Mouse (Mus musculus) heart, embryonic 15.5 days (tissue): ENCODE results near the gene Prrt2. TPM values are rescaled to one million over a fixed set of nuclear protein-coding genes. Genes with fewer than 3 reads are reported as not detected.

ENCODE experiments used
- ATAC-seq: fragments of 200-750 bp; cut with Nextera tagmentation; replicated peaks from 2 replicates; pipeline ENCODE4 v1.8.0; 2017; ENCODE audit warnings: low read depth, moderate TSS enrichment; ENCODE audit not compliant: insufficient number of reproducible peaks, insufficient read depth, low FRiP score
- H3K27ac ChIP-seq: fragments of 300-500 bp; sonication (generic); 2 replicates; pipeline ENCODE4 v1.5.1; 2015; ENCODE audit warnings: mild to moderate bottlenecking, inconsistent platforms
- H3K27me3 ChIP-seq: fragments of 300-500 bp; sonication (generic); 2 replicates; pipeline ENCODE4 v1.6.1; 2015; ENCODE audit warnings: inconsistent platforms
- H3K36me3 ChIP-seq: fragments of 300-500 bp; sonication (generic); 2 replicates; pipeline ENCODE4 v1.6.1; 2015; ENCODE audit warnings: mild to moderate bottlenecking, inconsistent platforms
- H3K4me1 ChIP-seq: fragments of 300-500 bp; sonication (generic); replicated peaks from 2 replicates; pipeline ENCODE4 v1.6.1; 2015; ENCODE audit warnings: inconsistent platforms
- H3K4me2 ChIP-seq: fragments of 300-500 bp; sonication (generic); 2 replicates; pipeline ENCODE4 v1.6.1; 2015; ENCODE audit warnings: inconsistent platforms, mild to moderate bottlenecking, moderate library complexity
- H3K4me3 ChIP-seq: fragments of 300-500 bp; sonication (generic); 2 replicates; pipeline ENCODE4 v1.5.1; 2015; ENCODE audit warnings: mild to moderate bottlenecking, inconsistent platforms
- H3K9ac ChIP-seq: fragments of 300-500 bp; sonication (generic); 2 replicates; pipeline ENCODE4 v1.6.1; 2015; ENCODE audit warnings: mild to moderate bottlenecking, inconsistent platforms
- H3K9me3 ChIP-seq: fragments of 300-500 bp; sonication (generic); replicated peaks from 2 replicates; pipeline ENCODE4 v1.6.1; 2016; ENCODE audit warnings: inconsistent platforms
- WGBS: fragments of 180-500 bp; shearing (Covaris S2); methylation state at CpG from one replicate; pipeline ENCODE4 v1.1.7; 2015; ENCODE audit warnings: mixed read lengths; 5-methylcytosine and 5-hydroxymethylcytosine counted together
- polyA plus RNA-seq: library from polyadenylated mRNA; unstranded; fragments of >200 nt; fragmentation: Nextera tagmentation; extraction: Ambion mirVana; gene quantifications from 2 replicates; pipeline ENCODE4 v1.2.1, GENCODE M21; 2015

Prrt2 gene
- polyA plus RNA-seq, 1 experiment from 2014 or later: 1.9 TPM

DNA sequence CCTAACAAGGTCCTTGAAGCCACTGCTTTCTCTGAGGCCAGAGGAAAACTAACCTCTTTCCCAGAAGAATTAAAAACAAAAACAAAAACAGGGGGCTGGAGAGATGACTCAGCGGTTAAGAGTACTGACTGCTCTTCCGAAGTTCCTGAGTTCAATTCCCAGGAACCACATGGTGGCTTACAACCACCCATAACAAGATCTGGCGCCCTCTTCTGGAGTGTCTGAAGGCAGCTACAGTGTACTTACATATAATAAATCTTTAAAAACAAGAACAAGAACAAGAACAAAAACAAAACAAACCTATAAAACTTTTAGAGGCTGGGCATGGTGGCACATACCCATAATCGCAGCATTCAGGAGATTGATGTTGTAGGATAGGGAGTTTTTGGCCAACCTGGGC is 24.6 kb downstream of the Prrt2 start:
- Histone ChIP-seq H3K36me3 (peaks cover 13% of the 10 kb centered on the region; the same call in 1 of the 2 replicates), H3K4me2 (no peak overlapping the region), H3K27me3 (no peaks in the 10 kb centered on the region), H3K9me3 (no peaks in the 10 kb centered on the region), H3K27ac (no peak overlapping the region), H3K9ac (no peak overlapping the region), H3K4me3 (no peak overlapping the region), H3K4me1 (no peaks in the 10 kb centered on the region)
- ATAC-seq: no peak
- 82% methylated on average over 4 of the region's 4 CpGs for WGBS

DNA sequence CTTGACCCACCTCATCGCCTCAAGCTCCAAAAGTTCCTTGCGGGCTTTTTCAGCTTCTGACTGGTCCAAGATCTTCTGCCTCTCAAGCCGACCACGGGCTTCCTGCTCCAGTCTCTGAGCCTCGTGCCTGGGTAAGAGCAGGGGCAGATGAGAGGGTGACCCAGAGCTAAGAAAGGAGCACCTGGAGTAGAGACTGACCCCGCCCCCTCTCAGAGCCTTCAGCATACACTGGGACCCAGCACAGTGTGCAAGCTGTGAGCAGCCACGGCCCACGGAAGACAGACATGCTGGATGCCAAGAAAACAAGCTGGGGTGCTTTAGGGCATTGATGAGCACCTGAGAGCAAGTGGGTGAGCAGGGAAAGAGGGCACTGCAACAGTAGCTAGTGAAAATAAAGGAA is 32.2 kb downstream of the Prrt2 start:
- Histone ChIP-seq H3K9me3 (no peaks in the 10 kb centered on the region), H3K9ac (no peak overlapping the region), H3K4me1 (no peaks in the 10 kb centered on the region), H3K27me3 (no peaks in the 10 kb centered on the region), H3K4me3 (no peak overlapping the region), H3K36me3 (no peaks in the 10 kb centered on the region), H3K27ac (no peak overlapping the region), H3K4me2 (no peak overlapping the region)
- no peak for ATAC-seq
- WGBS: 64% methylated on average over 8 of the region's 8 CpGs

DNA sequence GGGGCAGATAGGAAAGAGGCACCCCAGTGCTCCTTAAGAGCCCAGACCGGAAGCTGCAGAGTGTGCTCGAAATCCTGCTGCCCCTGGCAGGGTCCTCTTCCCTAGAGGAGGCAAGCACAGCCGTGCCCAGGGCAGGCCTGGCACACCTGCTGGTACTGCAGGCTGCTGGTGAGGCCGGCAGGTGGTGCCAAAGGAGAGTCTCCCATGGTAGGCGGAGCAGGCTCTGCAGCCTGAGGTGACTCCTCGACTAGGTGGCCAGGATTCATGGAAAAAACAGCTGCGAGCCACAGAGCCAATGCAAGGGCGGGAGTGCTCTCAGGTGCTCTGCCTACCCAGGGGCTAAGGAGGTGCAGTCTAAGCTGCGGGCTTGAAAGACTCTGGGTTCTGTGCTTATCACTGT is 34.7 kb downstream of the Prrt2 start:
- H3K9me3 ChIP-seq: no peaks in the 10 kb centered on the region
- H3K27me3 ChIP-seq: no peaks in the 10 kb centered on the region
- no peak overlapping the region for H3K4me2 ChIP-seq
- no peak for ATAC-seq
- H3K36me3 ChIP-seq: no peaks in the 10 kb centered on the region
- no peak overlapping the region for H3K27ac ChIP-seq
- no peak overlapping the region for H3K9ac ChIP-seq
- H3K4me1 ChIP-seq: no peaks in the 10 kb centered on the region
- no peak overlapping the region for H3K4me3 ChIP-seq
- WGBS: 41% methylated on average over 9 of the region's 9 CpGs

DNA sequence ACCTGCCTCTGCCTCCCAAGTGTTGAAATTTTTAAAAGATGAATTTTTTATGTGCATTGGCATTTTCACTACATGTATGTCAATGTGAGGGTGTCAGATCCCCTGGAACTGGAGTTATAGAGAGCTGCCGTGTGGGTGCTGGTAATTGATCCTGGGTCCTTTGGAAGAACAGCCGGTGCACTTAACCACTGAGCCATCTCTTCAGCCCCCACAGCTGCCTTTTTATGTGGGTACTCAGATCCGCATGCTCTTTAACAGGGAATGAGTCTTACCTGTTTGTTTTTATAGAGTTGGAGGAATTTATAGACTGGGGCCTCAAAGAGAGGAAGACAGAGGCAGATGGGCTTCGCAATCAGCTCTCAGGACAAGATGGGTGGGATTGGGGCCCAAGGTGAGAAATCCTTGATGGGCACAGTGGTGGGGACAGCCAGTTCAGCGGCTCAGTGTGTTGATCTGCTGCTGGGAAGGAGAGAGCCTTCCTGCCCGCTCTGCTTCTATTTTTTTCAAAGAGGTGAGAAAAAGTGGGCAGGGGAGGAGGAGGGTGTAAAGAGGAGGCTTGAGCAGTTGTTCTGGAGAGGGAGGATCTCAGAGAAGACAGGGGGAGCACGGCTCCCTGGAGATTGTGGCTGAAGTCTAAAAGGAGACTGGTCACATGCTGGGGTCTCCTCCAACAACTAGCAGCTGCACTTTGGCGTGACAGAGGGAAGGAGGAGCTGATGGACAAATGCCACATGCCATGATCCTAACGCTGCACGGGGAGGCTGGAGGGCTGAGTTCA is 36.2 kb downstream of the Prrt2 start:
- H3K27ac ChIP-seq: no peak overlapping the region
- ATAC-seq: no peak
- H3K9ac ChIP-seq: no peak overlapping the region
- no peaks in the 10 kb centered on the region for H3K9me3 ChIP-seq
- H3K4me1 ChIP-seq: no peaks in the 10 kb centered on the region
- H3K36me3 ChIP-seq: peaks cover 7% of the 10 kb centered on the region
- no peak overlapping the region for H3K4me2 ChIP-seq
- 42% methylated on average over 10 of the region's 10 CpGs for WGBS
- H3K4me3 ChIP-seq: no peak overlapping the region
- no peaks in the 10 kb centered on the region for H3K27me3 ChIP-seq

DNA sequence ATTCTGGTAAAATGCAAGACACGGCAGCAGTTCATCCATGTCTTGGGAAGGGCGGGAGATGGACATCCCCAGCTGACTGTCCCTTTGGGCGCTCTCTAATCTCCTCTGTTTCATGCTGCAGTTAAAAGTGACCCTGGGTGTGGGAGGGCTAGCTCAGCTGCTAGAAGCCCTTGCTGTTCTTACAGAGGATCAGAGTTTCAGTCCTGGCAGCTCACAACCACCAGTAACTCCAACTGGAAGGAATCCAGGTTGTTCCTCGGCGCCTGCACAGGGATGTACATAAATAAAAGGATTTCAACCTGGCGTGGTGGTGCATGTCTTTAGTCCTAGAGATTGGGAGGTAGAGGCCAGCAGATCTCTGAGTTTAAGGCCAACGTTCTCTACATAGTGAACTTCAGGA is 37.9 kb downstream of the Prrt2 start:
- Histone ChIP-seq H3K4me1 (no peaks in the 10 kb centered on the region), H3K9ac (no peak overlapping the region), H3K27ac (no peak overlapping the region), H3K4me3 (no peak overlapping the region), H3K27me3 (no peaks in the 10 kb centered on the region), H3K4me2 (no peak overlapping the region), H3K36me3 (peaks cover 23% of the 10 kb centered on the region), H3K9me3 (no peaks in the 10 kb centered on the region)
- no peak for ATAC-seq
- WGBS: 75% methylated on average over 7 of the region's 7 CpGs

DNA sequence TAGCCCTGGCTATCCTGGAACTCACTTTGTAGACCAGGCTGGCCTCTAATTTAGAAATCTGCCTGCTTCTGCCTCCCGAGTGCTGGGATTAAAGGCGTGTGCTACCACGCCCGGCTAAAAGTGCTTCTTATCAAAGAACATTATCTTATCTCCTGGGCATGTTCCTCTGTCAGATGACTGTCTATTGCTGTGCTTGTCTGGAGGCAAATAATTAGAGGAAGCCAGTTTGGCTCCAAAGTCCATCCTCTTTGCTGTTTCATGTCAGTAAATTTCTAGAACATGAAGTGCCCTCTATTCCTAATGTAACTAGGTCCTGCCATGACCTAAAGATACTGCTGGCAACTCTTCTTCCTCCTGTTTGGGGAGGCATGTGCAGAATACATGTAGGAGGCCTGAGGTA is 39.0 kb downstream of the Prrt2 start:
- Histone ChIP-seq H3K9me3 (no peaks in the 10 kb centered on the region), H3K4me1 (peaks cover 7% of the 10 kb centered on the region), H3K27ac (no peak overlapping the region), H3K36me3 (peaks cover 23% of the 10 kb centered on the region), H3K27me3 (no peaks in the 10 kb centered on the region), H3K4me3 (no peak overlapping the region), H3K4me2 (no peak overlapping the region), H3K9ac (no peak overlapping the region)
- no peak for ATAC-seq
- 70% methylated on average over 4 of the region's 4 CpGs for whole genome bisulfite sequencing

DNA sequence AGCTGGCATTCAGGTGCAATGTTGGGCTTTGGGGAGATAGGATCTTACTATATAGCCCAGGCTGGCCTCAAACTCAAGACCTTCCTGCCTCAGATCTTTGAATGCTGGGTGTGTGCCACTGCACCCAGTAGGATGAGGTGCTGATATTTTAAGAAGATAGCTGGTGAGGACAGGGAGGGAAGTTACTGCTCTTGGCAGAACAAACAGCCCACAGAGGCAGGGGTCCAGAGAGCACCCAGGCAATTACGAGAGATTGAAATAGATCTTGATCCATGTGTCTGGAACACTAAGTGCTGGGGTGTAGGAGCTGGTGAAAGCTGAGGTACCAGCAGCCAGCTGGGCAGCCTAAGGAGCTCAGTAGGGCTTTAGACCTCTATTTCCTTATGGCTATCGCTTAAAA is 39.4 kb downstream of the Prrt2 start:
- Histone ChIP-seq H3K4me3 (no peak overlapping the region), H3K9ac (no peak overlapping the region), H3K9me3 (no peaks in the 10 kb centered on the region), H3K36me3 (peaks cover 23% of the 10 kb centered on the region), H3K27me3 (no peaks in the 10 kb centered on the region), H3K4me2 (no peak overlapping the region), H3K27ac (no peak overlapping the region), H3K4me1 (peaks cover 10% of the 10 kb centered on the region)
- WGBS: 83% methylated on average over 2 of the region's 2 CpGs
- ATAC-seq: no peak

DNA sequence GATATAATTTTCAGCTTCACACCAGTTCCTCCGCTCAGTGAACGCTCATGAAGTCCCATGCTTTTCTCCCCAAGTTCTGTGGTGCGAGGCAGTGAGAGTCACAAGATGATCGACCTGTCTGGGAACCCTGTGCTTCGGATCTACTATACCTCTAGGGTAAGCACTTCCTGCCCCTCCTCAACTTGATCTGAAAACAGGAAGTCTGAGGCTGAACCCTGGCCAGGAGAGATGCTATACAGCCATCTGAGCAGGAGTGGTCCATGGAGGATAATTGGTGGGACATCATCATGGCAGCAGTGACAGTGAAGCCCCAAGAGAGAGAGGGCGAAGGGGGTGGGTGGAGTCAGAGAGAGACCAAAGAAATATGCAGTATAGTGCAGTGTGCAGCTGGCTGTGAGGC is 42.2 kb downstream of the Prrt2 start:
- Histone ChIP-seq H3K4me3 (no peak overlapping the region), H3K36me3 (peaks cover 23% of the 10 kb centered on the region), H3K27ac (no peak overlapping the region), H3K27me3 (no peaks in the 10 kb centered on the region), H3K4me2 (no peak overlapping the region), H3K9ac (no peak overlapping the region), H3K9me3 (no peaks in the 10 kb centered on the region), H3K4me1 (peaks cover 17% of the 10 kb centered on the region)
- WGBS: 82% methylated on average over 6 of the region's 6 CpGs
- ATAC-seq: no peak

DNA sequence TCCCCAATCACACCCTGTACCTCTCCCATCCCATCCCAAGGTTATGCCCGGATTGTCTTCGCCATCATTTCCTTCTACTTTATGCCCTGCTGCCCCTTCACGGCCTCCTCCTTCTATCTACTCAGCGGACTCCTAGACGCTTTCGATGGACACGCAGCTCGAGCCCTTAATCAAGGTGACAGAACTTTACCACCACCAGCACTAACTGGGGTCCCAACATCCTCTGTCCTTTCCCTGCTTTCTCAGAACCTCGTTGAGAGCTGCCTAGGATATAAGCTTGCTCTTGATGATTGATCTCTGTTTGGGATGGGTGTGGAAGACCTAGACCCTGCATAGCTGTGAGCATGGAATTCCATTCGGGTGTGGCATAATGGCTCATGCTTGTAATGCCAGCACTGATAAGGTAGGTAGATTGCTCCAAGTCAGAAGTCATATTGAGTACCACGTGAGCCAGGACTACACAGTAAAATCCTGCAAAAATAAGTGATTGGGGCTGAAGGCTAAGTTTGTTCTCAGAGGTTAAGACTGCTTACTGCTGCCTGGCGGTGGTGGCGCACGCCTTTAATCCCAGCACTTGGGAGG is 44.0 kb downstream of the Prrt2 start:
- H3K9ac ChIP-seq: peak overlapping the region; percentile 96
- peaks cover 17% of the 10 kb centered on the region for H3K4me1 ChIP-seq
- peak overlapping the region; percentile 94 for H3K4me3 ChIP-seq
- H3K4me2 ChIP-seq: peak overlapping the region; percentile 82
- WGBS: 20% methylated on average over 14 of the region's 14 CpGs
- H3K27ac ChIP-seq: peak overlapping the region; percentile 93
- peaks cover 23% of the 10 kb centered on the region for H3K36me3 ChIP-seq
- no peaks in the 10 kb centered on the region for H3K9me3 ChIP-seq
- H3K27me3 ChIP-seq: no peaks in the 10 kb centered on the region
- ATAC-seq: no peak

DNA sequence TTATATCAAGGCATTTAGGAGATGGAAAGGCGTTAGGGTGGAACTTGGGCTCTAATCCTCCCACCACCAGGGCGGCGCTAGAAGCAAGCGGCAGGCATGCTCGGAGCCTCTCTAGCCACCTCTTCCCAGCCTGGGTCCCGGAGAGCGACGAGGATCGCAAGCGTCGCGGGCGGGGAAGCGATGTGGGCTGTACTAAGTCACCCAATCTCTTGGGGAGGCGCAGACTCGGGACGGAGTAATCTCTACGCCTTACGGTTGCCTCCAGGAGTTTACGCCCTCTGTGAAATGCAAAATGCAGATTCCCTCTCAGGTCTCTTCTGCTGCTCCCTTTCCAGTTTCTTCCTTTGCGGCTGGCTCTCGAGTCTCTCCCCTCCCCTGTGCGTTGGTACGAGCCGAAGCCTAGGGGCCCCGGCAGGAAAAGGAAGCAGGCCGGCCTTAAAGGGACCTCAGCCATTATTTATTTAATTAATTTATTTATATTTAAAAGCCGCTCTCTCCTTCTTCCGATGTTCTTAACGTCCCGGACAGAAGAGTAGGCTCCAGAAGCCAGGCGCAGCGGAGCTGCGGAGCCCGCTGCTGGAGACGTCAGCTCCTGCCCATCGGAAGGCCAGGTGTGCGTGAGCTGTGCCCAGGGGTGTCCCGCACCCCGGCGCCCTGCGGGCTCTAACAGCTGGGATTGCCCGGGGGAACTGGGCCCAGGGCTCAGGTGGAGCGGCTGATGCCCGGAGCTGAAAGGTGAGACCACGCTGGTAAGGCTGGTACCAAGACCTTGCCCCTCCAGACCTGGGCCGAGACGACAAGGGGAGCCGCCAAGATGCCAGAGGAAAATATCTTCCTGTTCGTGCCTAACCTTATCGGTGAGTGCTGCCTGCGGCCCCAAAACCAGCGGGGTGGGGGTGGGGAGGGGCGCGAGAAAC is 44.8 kb downstream of the Prrt2 start, which contains the start of gene Cdiptos:
Cdiptos (minus strand) TSS at position 149 of the 917 bp plus-strand sequence.
- Histone ChIP-seq H3K27ac (peak within 1 kb of the TSS; percentile 93), H3K4me3 (peak within 1 kb of the TSS; percentile 94), H3K9me3 (no peaks in the 10 kb centered on the region), H3K36me3 (peaks cover 23% of the 10 kb centered on the region), H3K9ac (peak within 1 kb of the TSS; percentile 96), H3K27me3 (no peaks in the 10 kb centered on the region), H3K4me1 (peaks cover 17% of the 10 kb centered on the region), H3K4me2 (peak within 1 kb of the TSS; percentile 82)
- ATAC-seq: peak; percentile 92
- under 1% methylated on average over 55 of the region's 55 CpGs for WGBS

DNA sequence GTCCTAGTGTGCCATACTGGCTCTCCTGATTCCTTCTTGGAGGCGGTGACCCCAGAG is 45.3 kb downstream of the Prrt2 start, which contains the start of gene Cdipt:
Cdipt (plus strand) TSS at position 22 of the 57 bp plus-strand sequence.
- no peak for ATAC-seq
- H3K4me2 ChIP-seq: peak within 1 kb of the TSS; percentile 82
- H3K9me3 ChIP-seq: no peaks in the 10 kb centered on the region
- H3K4me1 ChIP-seq: peaks cover 17% of the 10 kb centered on the region
- 0% methylated on average over 1 of the region's 1 CpGs for WGBS
- H3K36me3 ChIP-seq: peaks cover 23% of the 10 kb centered on the region
- peak within 1 kb of the TSS; percentile 93 for H3K27ac ChIP-seq
- H3K4me3 ChIP-seq: peak within 1 kb of the TSS; percentile 94
- peak within 1 kb of the TSS; percentile 96 for H3K9ac ChIP-seq
- no peaks in the 10 kb centered on the region for H3K27me3 ChIP-seq
